Mouse (Mus musculus): ENCODE data around the gene Gm10197.

- TF ChIP-seq FOSL1 (IDR thresholded peaks at IDR 0.05; ENCODE audit: insufficient read depth, low read length, poor library complexity, severe bottlenecking) (no peak), MYOD1 (IDR thresholded peaks at IDR 0.05; ENCODE audit: control insufficient read depth, insufficient read length, low read depth) (no peak)
Measured at GRCm38 (mm10) chr19:53391386-53391785, 19.8 kb upstream of the Gm10197 start.

Data from C2C12 (cell line).